Mouse (Mus musculus) limb, embryonic 11.5 days (tissue): ENCODE measurements at regions not wholly inside any gene's neighbourhood (a gene's known extent, or its start where the extent isn't known, plus 50 kb on each side); places are given as distances from the start of the nearest gene placed in this dataset.
A peak's percentile ranks its signal among the peaks of the same experiment; 100 is the strongest.

Experiments
- ATAC-seq: fragments of 200-750 bp; cut with Nextera tagmentation; 2 replicates; pipeline ENCODE4 v1.8.0; 2017; ENCODE audit warnings: low read depth; ENCODE audit not compliant: insufficient number of reproducible peaks, low FRiP score, low TSS enrichment
- DNase-seq: peaks from one replicate; pipeline ENCODE4 v3.0.0-alpha.2; 2015; ENCODE audit warnings: low spot score
- H3K27ac ChIP-seq: fragments of 300-500 bp; sonication (generic); replicated peaks from 2 replicates; pipeline ENCODE4 v1.5.1; 2014; ENCODE audit warnings: low read depth, mild to moderate bottlenecking, low read length
- H3K27me3 ChIP-seq: fragments of 300-500 bp; sonication (generic); 2 replicates; pipeline ENCODE4 v1.6.1; 2014; ENCODE audit warnings: mild to moderate bottlenecking, low read length, mixed read lengths; ENCODE audit not compliant: control insufficient read depth, insufficient read depth
- H3K36me3 ChIP-seq: fragments of 300-500 bp; sonication (generic); 2 replicates; pipeline ENCODE4 v1.6.1; 2014; ENCODE audit warnings: mild to moderate bottlenecking, low read length, moderate library complexity, mixed read lengths; ENCODE audit not compliant: control insufficient read depth, insufficient read depth
- H3K4me1 ChIP-seq: fragments of 300-500 bp; sonication (generic); 2 replicates; pipeline ENCODE4 v1.6.1; 2014; ENCODE audit warnings: low read length, mixed read lengths; ENCODE audit not compliant: control insufficient read depth, insufficient read depth
- H3K4me2 ChIP-seq: fragments of 300-500 bp; sonication (generic); 2 replicates; pipeline ENCODE4 v1.6.1; 2014; ENCODE audit warnings: low read depth, mild to moderate bottlenecking, moderate library complexity; ENCODE audit not compliant: severe bottlenecking
- H3K4me3 ChIP-seq: fragments of 300-500 bp; sonication (generic); 2 replicates; pipeline ENCODE4 v1.5.1; 2014; ENCODE audit warnings: low read depth, low read length
- H3K9ac ChIP-seq: fragments of 300-500 bp; sonication (generic); 2 replicates; pipeline ENCODE4 v1.6.1; 2014; ENCODE audit warnings: mild to moderate bottlenecking, low read length
- H3K9me3 ChIP-seq: fragments of 300-500 bp; sonication (generic); 2 replicates; pipeline ENCODE4 v1.6.1; 2016; ENCODE audit warnings: low read length; ENCODE audit not compliant: control insufficient read depth
- WGBS: fragments of 180-500 bp; shearing (Covaris S2); extraction: QIAGEN DNeasy Blood & Tissue Kit; methylation state at CpG from one replicate; pipeline ENCODE4 v1.1.7; 2014; 5-methylcytosine and 5-hydroxymethylcytosine counted together

DNA sequence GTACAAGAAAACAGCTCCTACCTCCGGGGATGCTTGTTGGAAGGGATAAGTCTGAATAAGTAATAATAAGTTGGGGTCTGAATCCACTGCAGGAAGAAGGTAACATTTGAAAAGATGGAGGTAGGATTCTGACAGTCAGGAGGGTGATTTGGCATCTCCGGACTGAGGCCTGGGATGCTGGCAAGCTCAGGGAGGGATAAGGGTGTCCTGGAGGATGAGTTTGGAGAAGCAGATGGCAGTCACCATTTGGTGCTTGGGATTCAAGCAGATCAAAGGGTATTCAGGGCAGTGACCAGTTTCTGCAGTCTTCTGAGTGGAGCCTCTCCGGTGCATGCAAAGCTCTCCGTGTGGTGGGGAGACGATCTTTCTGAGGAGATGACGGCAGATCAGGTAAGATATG is 62.9 kb upstream of the Gm2310 start:
- no peaks in the 10 kb centered on the region for H3K27me3 ChIP-seq
- 36% methylated on average over 6 of the region's 6 CpGs for WGBS
- DNase-seq: no peak
- H3K9ac ChIP-seq: no peak overlapping the region
- no peaks in the 10 kb centered on the region for H3K4me1 ChIP-seq
- no peaks in the 10 kb centered on the region for H3K36me3 ChIP-seq
- H3K27ac ChIP-seq: no peak overlapping the region
- no peak overlapping the region for H3K4me3 ChIP-seq
- no peak overlapping the region for H3K4me2 ChIP-seq
- ATAC-seq: no peak
- no peaks in the 10 kb centered on the region for H3K9me3 ChIP-seq

DNA sequence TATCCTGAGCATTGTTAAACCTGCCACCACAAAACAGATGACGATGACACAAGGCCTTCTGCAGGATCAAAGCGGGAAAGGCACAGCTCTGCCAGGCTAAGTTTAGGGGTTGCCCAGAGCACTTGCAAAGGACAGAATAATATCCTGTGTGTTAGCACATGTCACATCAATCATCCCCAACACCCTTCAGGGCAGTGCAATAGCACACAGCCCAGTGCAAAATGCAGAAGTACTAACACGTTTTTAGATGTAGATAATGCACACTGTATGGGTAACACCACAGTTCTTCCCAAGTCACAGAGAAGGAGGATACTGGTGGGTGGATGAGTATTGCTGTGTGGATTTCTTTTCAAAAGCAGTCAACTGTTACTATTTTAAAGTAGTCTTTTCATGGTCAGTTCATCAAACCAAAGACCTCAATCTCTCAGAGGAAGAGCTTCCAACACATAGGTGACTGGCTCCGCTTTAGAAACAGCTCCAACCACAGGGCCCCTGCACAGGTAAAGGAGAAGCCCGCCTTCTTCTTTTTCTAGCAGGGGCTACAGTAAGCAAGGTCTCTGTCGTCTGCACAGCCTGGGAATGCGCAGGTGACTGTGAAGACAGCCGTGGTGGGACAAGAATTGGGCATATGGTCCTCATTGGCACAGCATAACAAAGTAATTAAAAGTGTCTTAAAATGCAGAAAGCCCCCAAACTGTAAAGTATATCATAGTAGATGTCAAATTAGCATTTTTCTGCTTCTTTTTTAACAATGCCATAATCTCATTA is 61.6 kb upstream of the Gm2310 start:
- Histone ChIP-seq H3K4me1 (no peaks in the 10 kb centered on the region), H3K9ac (no peak overlapping the region), H3K4me2 (no peak overlapping the region), H3K36me3 (no peaks in the 10 kb centered on the region), H3K9me3 (no peaks in the 10 kb centered on the region), H3K27me3 (no peaks in the 10 kb centered on the region), H3K4me3 (no peak overlapping the region), H3K27ac (no peak overlapping the region)
- 46% methylated on average over 8 of the region's 8 CpGs for WGBS
- no peak for DNase-seq
- ATAC-seq: no peak

DNA sequence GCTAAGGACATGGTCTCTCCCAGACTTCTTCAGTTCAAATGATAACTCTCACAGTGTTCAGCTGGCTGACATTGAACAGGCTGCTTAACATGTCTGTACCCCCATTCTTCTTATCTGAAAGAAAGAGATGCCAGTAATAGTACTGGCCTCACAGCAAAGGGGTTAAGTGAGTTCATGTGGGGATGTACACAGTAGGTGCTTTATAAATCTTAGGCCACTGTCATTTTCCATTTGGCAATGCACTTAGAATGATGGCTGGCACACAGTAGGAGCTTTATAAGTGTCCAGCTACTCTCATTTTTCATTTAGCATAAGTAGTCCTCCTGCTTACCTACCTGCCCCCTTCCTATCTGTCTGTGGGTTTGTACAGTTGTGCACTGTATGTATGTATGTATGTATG is 60.3 kb upstream of the Gm2310 start:
- DNase-seq (no peak), ATAC-seq (no peak)
- no peaks in the 10 kb centered on the region for H3K9me3 ChIP-seq
- no peak overlapping the region for H3K4me2 ChIP-seq
- no peaks in the 10 kb centered on the region for H3K4me1 ChIP-seq
- H3K27me3 ChIP-seq: no peaks in the 10 kb centered on the region
- no peak overlapping the region for H3K27ac ChIP-seq
- no peak overlapping the region for H3K4me3 ChIP-seq
- H3K9ac ChIP-seq: no peak overlapping the region
- no peaks in the 10 kb centered on the region for H3K36me3 ChIP-seq

DNA sequence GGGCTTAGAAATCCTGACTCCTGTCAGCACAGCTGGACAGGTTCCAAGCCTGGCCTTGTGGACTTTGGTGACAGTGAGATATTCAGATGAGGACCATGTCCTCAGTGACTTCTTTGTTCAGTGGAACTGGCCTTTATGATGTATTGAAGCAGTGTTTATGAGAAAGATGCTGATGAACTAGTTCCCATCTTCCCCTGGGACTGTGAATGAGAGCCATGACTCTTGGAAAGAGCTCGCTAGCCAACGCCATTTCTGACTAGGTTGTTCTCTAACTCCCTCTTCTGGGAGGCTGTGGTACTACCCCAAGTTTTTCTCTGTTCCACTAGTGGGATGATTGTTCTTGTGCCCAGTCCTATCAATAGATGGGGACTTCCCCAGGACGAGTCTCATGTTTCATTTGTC is 57.7 kb upstream of the Gm2310 start:
- peak; percentile 66 for DNase-seq
- Histone ChIP-seq H3K9ac (no peak overlapping the region), H3K4me1 (no peaks in the 10 kb centered on the region), H3K36me3 (no peaks in the 10 kb centered on the region), H3K27ac (no peak overlapping the region), H3K27me3 (no peaks in the 10 kb centered on the region), H3K9me3 (no peaks in the 10 kb centered on the region), H3K4me2 (no peak overlapping the region), H3K4me3 (no peak overlapping the region)
- WGBS: 18% methylated on average over 3 of the region's 3 CpGs
- no peak for ATAC-seq

DNA sequence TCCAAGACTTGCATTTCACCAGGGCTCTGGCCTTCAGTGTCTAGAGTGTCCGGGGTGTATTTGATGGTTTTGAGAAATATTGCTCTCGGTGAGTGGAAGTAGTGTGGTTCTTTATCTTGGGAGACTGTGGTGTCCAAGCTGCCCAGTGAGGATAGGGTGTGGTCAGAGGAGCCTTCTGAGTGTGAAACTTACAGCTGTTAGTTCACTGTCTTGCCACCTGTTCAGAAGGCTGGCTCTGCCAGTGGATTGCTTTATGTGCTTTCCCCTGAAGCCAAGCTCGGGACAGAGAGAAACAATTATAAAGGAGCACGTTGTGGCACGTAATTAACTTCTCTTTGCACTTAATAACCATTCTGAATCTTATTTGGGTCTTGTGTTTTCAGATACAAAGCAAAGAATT is 57.2 kb upstream of the Gm2310 start:
- no peak overlapping the region for H3K4me2 ChIP-seq
- ATAC-seq: no peak
- H3K4me1 ChIP-seq: no peaks in the 10 kb centered on the region
- no peak for DNase-seq
- no peaks in the 10 kb centered on the region for H3K36me3 ChIP-seq
- WGBS: 78% methylated on average over 5 of the region's 5 CpGs
- no peak overlapping the region for H3K27ac ChIP-seq
- no peaks in the 10 kb centered on the region for H3K27me3 ChIP-seq
- H3K4me3 ChIP-seq: no peak overlapping the region
- H3K9me3 ChIP-seq: no peaks in the 10 kb centered on the region
- H3K9ac ChIP-seq: no peak overlapping the region

DNA sequence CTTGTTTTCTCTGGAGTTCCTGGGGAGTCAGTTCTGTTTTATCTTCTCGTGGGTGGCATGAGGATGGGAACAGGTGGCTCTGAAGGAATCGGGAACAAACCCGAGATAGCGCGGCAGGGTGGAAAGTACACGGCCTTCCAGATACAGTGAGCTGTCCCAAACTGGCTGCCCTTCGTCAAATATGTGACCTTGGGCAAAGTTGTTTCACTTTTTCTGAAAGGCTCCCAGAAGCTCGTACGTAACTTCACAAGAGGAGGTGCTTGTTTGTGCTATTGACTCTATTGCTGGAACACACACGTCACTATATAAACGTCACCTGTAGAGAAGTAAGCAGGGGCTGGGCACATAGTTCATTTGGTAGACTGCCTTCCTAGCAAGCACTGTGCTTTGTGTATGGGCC is 49.9 kb upstream of the Gm2310 start:
- ATAC-seq (peak; percentile 51; the same call in 1 of the 2 replicates), DNase-seq (no peak)
- Histone ChIP-seq H3K4me2 (peak overlapping the region; percentile 92), H3K9ac (no peak overlapping the region), H3K27ac (no peak overlapping the region), H3K27me3 (0 out of 2 replicates have a peak, but pooled peaks cover 3% of the 10 kb centered on the region), H3K4me1 (peaks cover 4% of the 10 kb centered on the region; the same call in 1 of the 2 replicates), H3K4me3 (peak overlapping the region; percentile 55), H3K9me3 (no peaks in the 10 kb centered on the region), H3K36me3 (no peaks in the 10 kb centered on the region)
- 7% methylated on average over 11 of the region's 11 CpGs for WGBS
